Mouse (Mus musculus) layer of hippocampus, postnatal 10 days (tissue): ENCODE results near the gene Bicra. TPM values are rescaled to one million over a fixed set of nuclear protein-coding genes. Genes with fewer than 3 reads are reported as not detected.

Experiments
- DNase-seq, 2 experiments: peaks; one replicate each; pipeline ENCODE4 v3.0.0; 2021; ENCODE audit warnings: low spot score in 2 of 2
- total RNA-seq, 2 experiments: library from RNA; stranded (reverse); gene quantifications; 2 replicates each; pipeline ENCODE4 v1.2.3; 2021

Gene Bicra
- total RNA-seq, 2 experiments from 2014 or later: 19.3 to 21.1 TPM

DNA sequence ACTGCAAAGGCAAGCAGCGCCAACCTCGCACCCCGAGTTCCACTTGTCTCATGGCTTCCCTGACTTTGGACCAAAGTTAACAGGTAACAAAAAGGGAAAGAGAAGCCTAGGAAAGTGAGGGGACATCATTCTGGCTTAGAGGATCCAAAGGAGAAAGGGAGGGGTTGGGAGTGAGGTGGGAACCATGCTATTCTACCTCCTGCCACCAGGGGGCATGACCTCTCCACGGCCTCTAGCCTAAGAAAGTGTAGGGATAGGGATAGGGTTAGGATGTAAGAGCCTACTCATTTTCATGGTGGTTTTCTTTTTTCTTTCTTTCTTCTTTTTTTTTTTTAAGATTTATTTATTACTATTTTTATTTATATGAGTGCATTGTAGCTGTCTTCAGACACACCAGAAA, 71.8 kb downstream of the Bicra start:
- DNase-seq: peak; percentile 51 to 63

DNA sequence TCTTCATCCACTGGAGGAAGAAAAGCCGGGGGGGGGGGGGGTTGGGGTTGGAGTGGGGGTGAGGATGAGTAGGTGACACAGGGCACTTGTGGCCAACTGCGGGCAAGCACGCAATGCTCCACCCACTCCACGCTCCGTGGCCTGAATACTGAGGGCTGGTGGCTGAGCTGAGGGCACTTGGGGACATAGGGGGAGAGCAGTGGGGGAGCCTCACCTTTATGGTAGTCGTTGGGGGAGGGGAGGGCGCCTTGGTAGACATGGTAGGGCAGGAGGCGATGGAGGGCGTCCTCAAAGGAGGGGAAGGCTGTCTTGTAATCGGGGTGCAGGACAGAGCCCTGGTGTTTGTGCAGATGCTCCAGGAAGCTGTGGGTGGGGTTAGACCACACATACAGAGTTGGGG, 72.3 kb downstream of the Bicra start:
- no peak for DNase-seq

GRCm38 (mm10) chr7:15974712-15975111, 73.0 kb downstream of the Bicra start:
- DNase-seq: peak; percentile 69 to 76

- DNase-seq: no peak
These were observed 75.5 kb downstream of the Bicra start for GRCm38 (mm10) chr7:15972247-15972646.

- no peak for DNase-seq
These were observed 78.0 kb downstream of the Bicra start for GRCm38 (mm10) chr7:15969674-15970073.

DNA sequence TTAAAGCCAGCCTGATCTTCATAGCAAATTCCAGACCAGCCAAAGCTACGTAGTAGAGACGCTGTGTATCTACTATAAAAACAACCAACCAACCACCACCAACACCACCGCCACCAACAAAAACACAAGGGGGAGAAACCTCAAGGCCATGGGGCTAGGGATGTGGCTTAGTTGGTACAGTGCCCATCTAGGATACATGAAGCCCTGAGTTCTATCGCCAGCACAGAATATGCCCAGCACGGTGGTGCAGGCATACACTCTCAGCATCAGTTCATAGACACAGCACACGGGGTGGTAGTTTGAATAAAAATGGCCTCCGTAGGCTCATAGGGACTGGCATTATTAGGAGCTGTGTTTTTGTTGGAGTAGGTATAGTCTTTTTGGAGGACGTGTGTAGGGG, 79.4 kb downstream of the Bicra start:
- no peak for DNase-seq

- peak; percentile 75 to 79 for DNase-seq
These were observed 80.4 kb downstream of the Bicra start, which contains the start of gene Ehd2 for GRCm38 (mm10) chr7:15967312-15967711. Gene Ehd2, minus strand, starts transcription at chr7:15967567.

- no peak for DNase-seq
These were observed 81.2 kb downstream of the Bicra start for GRCm38 (mm10) chr7:15966489-15966888.

- DNase-seq: no peak
These were observed 83.7 kb downstream of the Bicra start for GRCm38 (mm10) chr7:15963798-15964652.

GRCm38 (mm10) chr7:15962311-15963288, 85.1 kb downstream of the Bicra start:
- peak; percentile 70 to 78 for DNase-seq

GRCm38 (mm10) chr7:15961798-15962197, 85.9 kb downstream of the Bicra start:
- no peak for DNase-seq

- no peak for DNase-seq
These were observed 86.5 kb downstream of the Bicra start for GRCm38 (mm10) chr7:15961239-15961638.

DNA sequence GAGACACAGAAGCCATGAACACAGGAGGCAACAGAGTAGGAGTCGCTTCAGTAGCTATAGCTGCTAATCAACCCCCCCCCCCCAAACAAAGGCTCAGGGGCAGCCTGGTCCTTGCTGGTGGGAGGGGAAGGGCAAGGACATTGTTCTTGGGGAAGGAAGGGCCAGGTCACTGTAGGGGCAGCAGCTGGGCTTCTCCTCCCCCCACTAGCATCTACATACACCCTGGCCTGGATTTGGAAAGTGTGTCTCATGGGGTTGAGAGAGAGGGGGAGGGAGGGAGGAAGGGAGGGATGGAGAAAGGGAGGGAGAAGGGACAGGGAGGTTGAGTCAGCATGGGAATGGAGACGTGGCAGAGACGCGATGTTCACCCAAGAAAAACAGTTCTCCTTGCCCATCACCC, 87.0 kb downstream of the Bicra start:
- DNase-seq: no peak

GRCm38 (mm10) chr7:15956143-15956542, 91.6 kb downstream of the Bicra start:
- DNase-seq: no peak

DNA sequence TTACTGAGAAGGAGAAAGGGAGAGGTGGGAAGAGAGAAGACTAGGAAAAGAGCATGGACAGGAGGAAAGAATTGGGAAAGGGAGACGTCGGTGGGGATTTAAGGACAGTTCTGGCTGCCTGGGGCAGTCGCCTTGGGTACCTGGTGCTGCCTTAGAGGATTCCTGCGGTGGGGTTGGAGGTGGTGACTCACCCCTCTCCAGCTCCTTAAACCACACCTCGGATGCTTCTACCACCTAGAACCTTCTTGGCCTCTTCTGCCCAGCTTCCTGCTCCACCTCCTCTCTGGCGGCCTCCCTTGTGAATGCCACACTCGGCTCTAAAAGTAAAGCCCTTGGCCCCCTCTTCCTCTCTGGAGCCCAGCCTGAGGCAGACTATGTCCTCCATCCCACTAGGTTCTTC, 92.2 kb downstream of the Bicra start:
- no peak for DNase-seq

GRCm38 (mm10) chr7:15954978-15955443, 92.7 kb downstream of the Bicra start:
- no peak for DNase-seq

- DNase-seq: no peak
These were observed 93.3 kb downstream of the Bicra start for GRCm38 (mm10) chr7:15954436-15954835.

DNA sequence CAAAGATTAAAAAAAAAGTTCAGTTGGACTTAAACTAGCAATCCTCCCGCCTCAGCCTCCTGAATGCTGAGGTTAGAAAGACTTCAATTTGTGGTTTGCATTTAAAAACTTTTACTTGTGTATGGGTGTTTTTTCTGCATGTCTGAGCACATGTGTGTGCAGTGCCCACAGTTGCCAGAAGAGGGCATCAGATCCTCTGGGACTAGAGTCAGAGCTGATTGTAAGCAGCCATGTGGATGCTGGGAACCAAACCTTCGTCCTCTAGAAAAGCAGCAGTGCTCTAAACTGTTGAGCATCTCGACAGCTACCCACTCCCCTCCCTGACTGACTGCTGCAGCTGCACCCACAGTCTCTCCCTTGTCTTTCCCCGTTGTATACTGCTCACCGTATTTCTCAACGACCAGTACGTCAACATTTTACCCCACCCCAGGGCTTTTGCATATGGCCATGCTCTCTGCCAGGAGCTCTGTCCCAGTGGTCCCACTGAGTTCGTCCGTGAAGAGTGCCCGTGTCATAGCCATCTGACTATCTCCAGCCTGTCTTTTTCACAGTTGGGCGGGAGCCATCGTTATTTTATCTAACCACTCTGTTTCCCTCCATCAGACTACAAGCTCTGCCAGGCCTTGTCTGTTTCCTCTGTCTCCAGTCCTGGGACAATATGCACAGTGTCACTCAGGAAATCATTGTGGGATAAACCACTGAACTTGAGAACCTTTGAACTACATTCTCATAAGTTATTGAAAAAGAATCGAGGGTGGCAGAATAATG, 94.2 kb downstream of the Bicra start:
- no peak for DNase-seq

DNA sequence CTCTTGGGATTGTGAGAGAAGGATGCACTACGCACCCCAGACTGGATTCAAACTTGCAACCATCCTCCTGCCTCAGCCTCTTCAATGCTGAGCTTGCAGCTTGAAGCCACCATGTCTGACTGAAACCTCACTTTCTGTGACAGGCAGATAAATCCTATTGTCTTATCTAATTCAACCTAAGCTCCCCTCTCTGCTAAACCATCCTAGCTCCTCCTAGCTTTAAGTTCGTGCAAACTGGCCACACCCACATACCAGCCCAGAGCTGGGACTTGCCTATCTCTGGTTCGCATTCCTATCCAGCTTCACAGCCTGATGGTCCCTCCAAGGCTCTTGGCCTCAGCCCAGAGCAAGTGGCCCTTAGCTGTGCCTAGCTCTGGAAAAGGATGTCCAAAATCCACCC, 95.3 kb downstream of the Bicra start:
- no peak for DNase-seq

DNA sequence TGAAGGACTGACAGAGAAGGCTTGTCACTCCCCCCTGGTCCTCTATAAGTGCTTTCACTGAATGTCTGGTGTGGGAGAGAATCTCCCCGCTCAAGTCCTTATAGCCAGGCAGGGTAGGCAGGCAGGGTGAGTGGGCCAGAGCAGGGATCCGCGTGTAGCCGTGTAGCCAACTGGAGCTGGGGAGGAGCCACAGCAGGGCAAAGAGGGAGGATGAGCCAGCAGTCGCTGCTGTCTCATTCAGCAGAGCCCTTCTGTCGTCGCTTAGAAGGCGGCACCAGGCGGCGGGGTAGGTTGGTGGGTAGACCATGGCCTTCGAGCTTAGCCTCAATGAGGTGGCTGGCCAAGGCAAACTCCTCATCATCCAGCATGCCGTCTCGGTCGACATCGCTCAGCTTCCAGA, 97.7 kb downstream of the Bicra start:
- DNase-seq: no peak

DNA sequence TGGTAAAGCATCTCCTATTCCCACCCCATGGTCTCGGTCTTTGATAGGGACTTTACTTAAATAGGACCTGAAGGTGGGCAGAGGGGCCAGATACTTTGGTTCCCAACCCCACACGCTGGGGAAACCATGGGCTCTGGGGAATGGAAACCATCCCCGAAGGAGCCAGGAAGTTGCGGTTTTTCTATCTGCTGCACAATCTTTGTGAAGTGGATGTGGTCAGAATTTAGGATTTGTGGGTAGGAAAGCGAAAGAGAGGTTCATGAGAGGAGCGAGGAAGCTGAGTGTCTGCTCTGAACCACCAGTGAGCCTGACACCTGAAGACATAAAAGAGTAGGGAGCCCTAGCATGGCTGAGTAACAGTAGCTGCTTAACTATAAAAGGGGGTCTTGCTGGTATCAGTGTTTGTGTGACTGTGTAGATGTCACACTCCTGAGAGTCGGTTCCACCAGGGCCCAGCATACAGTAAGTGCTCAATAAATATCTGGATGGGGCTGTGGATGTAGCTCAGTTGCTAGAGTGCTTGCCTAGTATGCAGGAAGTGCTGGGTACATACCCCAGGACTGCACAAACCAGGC, 98.4 kb downstream of the Bicra start:
- no peak for DNase-seq
